Mouse (Mus musculus) regulatory T cell (primary cell): ENCODE results near the gene Alg3.

Experiments used
- in situ Hi-C: fragments of 300-600 bp; cut with MboI, MseI; formaldehyde crosslinking; loops from one replicate; pipeline ENCODE4 v1.15.1; 2025; ENCODE audit warnings: high pct_unique_total_duplicates

Alg3 gene

DNA sequence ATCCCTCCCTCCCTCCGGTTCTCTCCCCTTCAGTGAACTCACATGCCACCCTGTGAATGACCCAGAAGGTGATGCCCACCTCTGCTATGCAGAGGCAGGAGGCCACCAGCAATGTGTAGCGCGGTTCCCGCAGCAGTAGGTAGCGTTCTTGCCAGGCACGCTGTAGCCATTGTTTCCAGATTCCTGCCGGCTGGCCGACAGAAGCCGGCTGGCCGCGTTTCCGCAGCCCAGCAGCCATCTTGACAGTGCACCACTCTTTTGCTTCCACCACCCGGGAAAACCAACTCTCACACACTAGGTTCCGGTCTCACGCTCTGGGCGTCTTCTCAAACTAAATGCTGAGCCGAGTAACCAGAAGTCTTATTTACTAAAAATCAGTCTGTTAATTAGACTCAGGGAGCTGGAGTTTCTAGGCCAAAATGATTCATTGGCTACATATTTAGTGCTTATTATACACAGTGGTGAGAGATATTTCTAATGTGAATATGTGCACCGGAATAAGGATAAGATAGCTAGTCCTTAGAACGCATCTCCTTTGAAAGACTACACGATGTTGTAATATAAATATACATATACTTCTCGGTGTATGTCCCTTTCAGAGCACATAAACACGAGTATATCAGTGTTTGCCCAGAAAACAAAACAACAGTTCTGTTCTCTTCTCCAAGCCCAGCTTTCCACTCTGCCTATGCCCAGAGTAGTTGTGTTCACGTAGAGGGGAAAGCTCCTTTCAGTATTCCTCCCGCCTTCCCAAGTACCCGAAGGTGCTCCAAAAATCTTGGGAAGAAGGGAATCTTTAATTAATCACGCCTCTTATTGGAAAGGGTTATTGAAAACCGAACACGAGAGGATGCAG, 806 bp downstream of the Alg3 start:
- in situ Hi-C loops = loop anchor here (5.0 kb wide), 1 partner anchor 73 kb away; the partner anchor contains the start of gene Ap2m1

DNA sequence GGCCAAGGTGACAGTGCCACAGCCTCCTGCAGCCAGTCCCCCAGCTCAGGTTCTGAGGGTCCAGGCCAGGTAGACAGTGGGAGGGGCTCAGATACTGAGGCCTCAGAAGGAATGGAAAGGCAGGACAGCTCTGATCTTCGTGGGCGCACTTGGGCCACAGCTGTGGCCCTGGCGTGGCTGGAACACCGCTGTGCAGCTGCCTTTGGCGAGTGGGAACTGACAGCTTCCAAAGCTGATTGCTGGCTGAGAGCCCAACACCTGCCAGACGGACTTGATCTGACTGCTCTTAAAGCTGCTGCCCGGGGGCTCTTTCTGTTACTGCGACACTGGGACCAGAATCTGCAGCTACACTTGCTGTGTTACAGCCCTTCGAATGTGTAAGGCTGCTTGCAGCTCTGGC, 6.8 kb downstream of the Alg3 start:
- in situ Hi-C loops = loop anchor here (5.0 kb wide), 1 partner anchor 42 kb away; no protein-coding TSS in a partner anchor

- in situ Hi-C loops = no loop called here
These were observed 11.0 kb downstream of the Alg3 start for GRCm38 (mm10) chr16:20600511-20600910.

GRCm38 (mm10) chr16:20596687-20597441, 14.7 kb downstream of the Alg3 start:
- in situ Hi-C loops = no loop called here

DNA sequence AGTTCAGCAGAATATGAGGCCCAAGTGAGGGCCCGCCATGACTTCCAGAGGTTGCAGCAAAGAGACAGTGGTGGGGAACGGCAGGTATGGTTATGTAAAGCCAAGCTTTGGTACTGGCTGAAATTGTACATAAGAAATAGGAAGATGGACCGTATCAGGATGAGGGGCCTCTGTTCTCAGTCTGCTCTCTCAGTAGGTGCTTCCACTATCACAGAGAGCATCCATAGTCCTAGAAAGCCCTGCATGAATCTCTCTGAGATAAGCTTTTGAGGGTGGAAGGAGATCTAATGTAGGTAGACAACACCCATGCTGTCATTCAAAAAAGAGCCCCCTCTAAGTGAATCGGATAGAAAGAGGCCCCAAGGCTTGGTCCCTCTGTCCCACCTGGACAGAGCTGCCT, 15.8 kb downstream of the Alg3 start:
- in situ Hi-C loops = no loop called here

- in situ Hi-C loops = no loop called here
These were observed 16.4 kb downstream of the Alg3 start for GRCm38 (mm10) chr16:20595060-20595673.

DNA sequence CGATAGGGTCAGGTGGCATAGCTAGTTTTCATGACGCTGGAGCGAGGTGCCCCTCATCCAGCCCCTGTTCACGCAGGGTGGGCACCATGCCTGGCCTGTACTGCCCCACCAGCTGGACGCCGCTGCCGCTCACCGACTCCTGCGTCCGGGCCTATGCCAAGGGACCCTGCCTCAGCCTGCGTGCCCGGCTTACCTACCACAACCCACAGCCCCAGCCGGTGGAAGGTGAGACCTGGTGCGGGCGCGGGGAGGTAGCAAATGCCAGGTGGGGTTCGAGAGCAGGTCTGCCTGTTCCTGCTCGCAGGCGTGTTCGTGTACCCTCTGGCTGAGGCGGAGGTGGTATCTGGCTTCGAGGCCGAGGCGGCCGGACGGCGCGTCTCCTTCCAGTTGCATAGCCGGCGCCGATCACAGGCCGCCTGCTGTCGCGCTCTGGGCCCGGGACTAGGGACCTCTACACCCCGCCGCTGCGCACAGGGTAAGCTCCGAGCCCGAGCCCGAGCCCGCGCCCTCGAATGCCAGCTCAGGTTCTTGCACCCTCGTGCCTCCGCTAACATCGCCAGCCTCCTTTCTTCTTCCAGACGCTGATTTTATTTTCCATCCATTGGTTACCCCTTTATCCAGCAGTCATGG, 20.3 kb downstream of the Alg3 start:
- in situ Hi-C loops = no loop called here

GRCm38 (mm10) chr16:20590680-20591038, 20.9 kb downstream of the Alg3 start:
- in situ Hi-C loops = no loop called here

DNA sequence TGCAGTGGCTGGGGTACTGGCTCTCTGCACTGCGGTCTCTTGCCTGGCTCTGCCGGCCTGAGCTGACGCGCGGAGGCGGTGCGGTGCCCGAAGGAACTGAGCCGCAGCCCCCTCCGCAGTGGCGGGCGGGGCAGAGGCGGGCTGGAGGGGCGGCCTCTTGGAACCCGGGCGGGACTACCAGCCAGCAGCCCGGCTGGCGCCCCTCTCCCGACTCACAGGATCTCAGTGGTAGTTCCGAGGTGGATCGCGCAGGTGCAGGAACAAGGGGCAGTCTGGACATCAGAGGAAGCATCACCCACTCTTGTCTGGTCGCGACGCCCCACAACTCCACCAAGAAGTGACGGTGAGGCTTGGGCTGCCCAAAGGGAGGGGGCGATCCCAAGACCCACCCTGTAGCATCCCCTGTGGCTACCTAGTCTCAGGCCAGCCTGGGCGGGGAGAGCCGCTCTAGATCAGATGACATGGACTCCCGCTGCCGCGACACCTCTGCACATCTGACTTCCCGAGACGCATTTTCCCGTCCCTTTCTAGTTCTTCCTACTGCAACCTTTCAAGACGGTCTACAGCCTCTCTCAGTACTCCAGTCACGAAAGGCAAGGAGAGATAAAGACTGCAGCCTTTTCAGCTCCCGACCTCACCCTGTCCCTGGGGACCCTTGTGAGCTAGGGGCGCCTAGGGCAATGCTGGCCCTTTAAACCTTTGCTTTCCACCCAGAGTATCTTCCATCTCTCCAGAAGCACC, 21.4 kb downstream of the Alg3 start:
- in situ Hi-C loops = loop anchor here (10.0 kb wide), 1 partner anchor 155 kb away; no protein-coding TSS in a partner anchor

DNA sequence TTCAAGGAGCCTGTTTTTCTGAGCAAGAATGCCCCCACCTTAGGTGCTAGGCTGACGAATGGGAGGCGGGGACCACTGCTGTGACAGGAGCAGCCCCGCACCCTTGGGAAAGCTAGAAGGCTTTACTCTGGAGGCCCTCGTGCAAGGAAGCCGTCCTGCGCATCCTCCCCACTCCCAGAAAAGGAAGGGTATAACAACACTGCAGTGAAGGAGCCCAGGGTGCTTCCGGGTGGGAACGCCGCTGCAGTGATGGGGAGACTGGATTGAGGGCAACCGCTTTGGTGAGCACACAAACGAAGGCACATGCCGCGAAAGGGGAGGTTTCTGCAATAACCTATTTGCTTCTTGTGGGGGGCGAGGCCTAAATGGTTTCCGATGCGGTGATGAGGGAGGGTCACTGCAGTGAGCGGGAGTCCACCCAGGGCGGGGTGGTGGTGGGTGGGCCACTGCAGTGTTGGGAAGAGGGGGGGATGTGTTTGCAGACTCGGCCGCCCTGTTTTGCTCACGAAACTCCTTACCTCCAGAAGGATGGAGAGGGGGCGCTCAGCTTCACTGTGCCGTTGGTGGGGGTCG, 22.1 kb downstream of the Alg3 start, which contains the start of gene Vwa5b2:
Vwa5b2 (plus strand) TSS at position 106 of the 573 bp plus-strand sequence.
- in situ Hi-C loops = loop anchor here (10.0 kb wide), 1 partner anchor 155 kb away; no protein-coding TSS in a partner anchor

DNA sequence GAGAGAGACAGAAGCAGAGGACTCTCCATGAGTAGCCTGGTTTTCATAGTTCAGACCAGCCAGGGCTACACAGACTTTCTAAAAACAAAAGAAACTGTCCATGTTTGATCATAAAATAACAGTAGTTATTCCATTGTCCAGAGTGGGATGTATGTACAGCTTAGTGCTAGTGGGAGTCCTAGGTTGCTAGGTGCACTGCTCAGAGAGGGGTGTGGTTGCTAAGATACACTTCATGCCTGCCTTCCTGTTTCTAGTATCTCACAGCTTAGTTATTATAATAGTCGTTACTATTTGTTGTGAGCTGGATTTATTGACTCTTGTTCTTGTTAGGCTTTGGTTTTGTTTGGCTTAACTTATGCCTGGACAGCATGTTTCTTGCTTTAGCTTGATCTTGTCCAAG, 46.5 kb downstream of the Alg3 start:
- in situ Hi-C loops = no loop called here

- in situ Hi-C loops = no loop called here
These were observed 54.2 kb downstream of the Alg3 start for GRCm38 (mm10) chr16:20557381-20557780.
